Mouse (Mus musculus): Measurements from ENCODE around the gene Ppp2r5c. TPM values are rescaled to one million over a fixed set of nuclear protein-coding genes. Genes with fewer than 3 reads are reported as not detected.

The Ppp2r5c gene
- polyA plus RNA-seq, 1 experiment from 2014 or later, result 156 TPM

DNA sequence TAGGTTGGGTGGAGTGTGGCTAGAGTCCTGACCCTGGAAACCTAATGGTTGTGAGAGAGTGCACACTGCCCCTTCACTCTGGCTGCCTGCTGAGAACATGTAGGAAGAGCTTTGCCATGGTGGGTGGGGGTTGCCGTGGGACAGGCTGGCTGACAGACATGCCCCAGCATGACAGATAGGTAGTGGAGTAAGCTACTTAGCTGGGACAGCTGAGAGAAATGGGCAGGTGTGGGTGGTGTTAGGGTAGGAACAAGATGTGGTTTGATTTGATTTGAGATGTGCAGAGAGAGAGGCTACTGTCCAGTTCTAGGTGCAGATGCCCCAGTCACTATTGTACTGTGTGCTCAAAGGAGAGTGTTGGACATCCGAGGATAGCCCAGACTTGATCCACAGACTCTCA lies 86.2 kb downstream of the Ppp2r5c start:
- 77% methylated on average over 2 of the region's 2 CpGs for WGBS
- Histone ChIP-seq H3K9ac (ENCODE audit: low read length) (no peak overlapping the region), H3K36me3 (ENCODE audit: control insufficient read depth, insufficient read depth, low read length) (0 out of 2 replicates have a peak, but pooled peaks cover 6% of the 10 kb centered on the region), H3K9me3 (ENCODE audit: control insufficient read depth, low read length) (no peaks in the 10 kb centered on the region), H3K4me2 (ENCODE audit: low read depth, low read length) (no peak overlapping the region), H3K4me1 (replicated peaks; ENCODE audit: control insufficient read depth, insufficient read depth, low read length) (no peaks in the 10 kb centered on the region), H3K27ac (ENCODE audit: low read length) (no peak overlapping the region), H3K27me3 (ENCODE audit: control insufficient read depth, insufficient read depth, low read depth, low read length) (no peaks in the 10 kb centered on the region), H3K4me3 (ENCODE audit: low read length) (no peak overlapping the region)
- no peak for ATAC-seq (ENCODE audit: low read depth)

- Histone ChIP-seq H3K9ac (ENCODE audit: low read length) (no peak overlapping the region), H3K4me2 (ENCODE audit: low read depth, low read length) (no peak overlapping the region), H3K36me3 (ENCODE audit: control insufficient read depth, insufficient read depth, low read length) (0 out of 2 replicates have a peak, but pooled peaks cover 6% of the 10 kb centered on the region), H3K27ac (ENCODE audit: low read length) (no peak overlapping the region), H3K27me3 (ENCODE audit: control insufficient read depth, insufficient read depth, low read depth, low read length) (no peaks in the 10 kb centered on the region), H3K4me1 (replicated peaks; ENCODE audit: control insufficient read depth, insufficient read depth, low read length) (no peaks in the 10 kb centered on the region), H3K9me3 (ENCODE audit: control insufficient read depth, low read length) (no peaks in the 10 kb centered on the region), H3K4me3 (ENCODE audit: low read length) (no peak overlapping the region)
- no peak for ATAC-seq (ENCODE audit: low read depth)
- 86% methylated on average over 3 of the region's 3 CpGs for WGBS
These were observed 86.9 kb downstream of the Ppp2r5c start for GRCm38 (mm10) chr12:110533832-110534231.

DNA sequence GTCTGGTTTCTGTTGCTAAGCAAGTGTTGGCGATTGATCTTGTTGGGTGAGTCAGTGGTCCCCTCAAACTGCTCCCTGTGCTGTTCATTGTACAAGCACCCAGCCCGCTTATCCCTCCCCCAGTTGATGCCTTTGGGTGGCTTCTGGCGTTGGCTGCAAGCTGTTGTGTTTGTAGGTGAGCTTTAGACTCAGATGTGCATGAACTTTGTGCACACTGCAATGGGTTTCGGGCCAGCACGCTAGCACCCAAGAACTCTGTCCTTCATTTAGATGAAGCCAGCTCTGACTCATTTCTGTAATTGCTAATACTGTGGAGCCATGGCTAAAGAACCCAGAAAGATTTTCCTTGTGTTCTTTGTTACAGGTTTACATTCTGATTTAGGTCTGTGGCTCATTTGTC lies 88.4 kb downstream of the Ppp2r5c start:
- ATAC-seq (ENCODE audit: low read depth), result no peak
- H3K9ac ChIP-seq (ENCODE audit: low read length), result no peak overlapping the region
- H3K27ac ChIP-seq (ENCODE audit: low read length), result no peak overlapping the region
- H3K27me3 ChIP-seq (ENCODE audit: control insufficient read depth, insufficient read depth, low read depth, low read length), result no peaks in the 10 kb centered on the region
- H3K4me3 ChIP-seq (ENCODE audit: low read length), result no peak overlapping the region
- no peaks in the 10 kb centered on the region for H3K9me3 ChIP-seq (ENCODE audit: control insufficient read depth, low read length)
- 0 out of 2 replicates have a peak, but pooled peaks cover 3% of the 10 kb centered on the region for H3K36me3 ChIP-seq (ENCODE audit: control insufficient read depth, insufficient read depth, low read length)
- H3K4me2 ChIP-seq (ENCODE audit: low read depth, low read length), result no peak overlapping the region
- WGBS, result 90% methylated on average over 5 of the region's 5 CpGs
- no peaks in the 10 kb centered on the region for H3K4me1 ChIP-seq (replicated peaks; ENCODE audit: control insufficient read depth, insufficient read depth, low read length)

DNA sequence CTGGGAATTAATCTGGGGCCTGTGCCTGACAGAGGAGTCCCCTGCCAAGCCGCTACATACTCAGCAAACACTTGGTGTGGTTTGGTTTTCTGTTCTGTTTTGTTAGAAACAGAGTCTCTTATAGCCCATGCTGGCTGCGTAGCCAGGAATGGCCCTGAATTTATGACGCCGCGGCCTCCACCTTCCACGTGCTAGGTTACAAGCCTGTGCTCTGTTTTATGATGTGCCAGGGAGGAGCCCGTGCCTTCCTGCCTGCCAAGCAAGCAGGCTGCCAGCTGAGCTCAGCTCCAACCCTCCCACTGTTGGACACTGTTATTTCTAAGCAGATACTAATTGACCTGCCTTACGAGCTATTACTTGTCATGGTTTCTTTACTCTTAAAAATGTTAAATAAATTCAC lies 90.8 kb downstream of the Ppp2r5c start:
- H3K4me2 ChIP-seq (ENCODE audit: low read depth, low read length), result no peak overlapping the region
- no peaks in the 10 kb centered on the region for H3K9me3 ChIP-seq (ENCODE audit: control insufficient read depth, low read length)
- no peaks in the 10 kb centered on the region for H3K27me3 ChIP-seq (ENCODE audit: control insufficient read depth, insufficient read depth, low read depth, low read length)
- no peak for ATAC-seq (ENCODE audit: low read depth)
- H3K4me1 ChIP-seq (replicated peaks; ENCODE audit: control insufficient read depth, insufficient read depth, low read length), result no peaks in the 10 kb centered on the region
- no peak overlapping the region for H3K27ac ChIP-seq (ENCODE audit: low read length)
- H3K36me3 ChIP-seq (ENCODE audit: control insufficient read depth, insufficient read depth, low read length), result no peaks in the 10 kb centered on the region; the same call in 1 of the 2 replicates
- no peak overlapping the region for H3K4me3 ChIP-seq (ENCODE audit: low read length)
- H3K9ac ChIP-seq (ENCODE audit: low read length), result no peak overlapping the region
- 80% methylated on average over 8 of the region's 8 CpGs for WGBS

- Histone ChIP-seq H3K27ac (ENCODE audit: low read length) (no peak overlapping the region), H3K9me3 (ENCODE audit: control insufficient read depth, low read length) (no peaks in the 10 kb centered on the region), H3K4me3 (ENCODE audit: low read length) (no peak overlapping the region), H3K9ac (ENCODE audit: low read length) (no peak overlapping the region), H3K36me3 (ENCODE audit: control insufficient read depth, insufficient read depth, low read length) (no peaks in the 10 kb centered on the region; the same call in 1 of the 2 replicates), H3K4me1 (replicated peaks; ENCODE audit: control insufficient read depth, insufficient read depth, low read length) (no peaks in the 10 kb centered on the region), H3K27me3 (ENCODE audit: control insufficient read depth, insufficient read depth, low read depth, low read length) (no peaks in the 10 kb centered on the region), H3K4me2 (ENCODE audit: low read depth, low read length) (no peak overlapping the region)
- no peak for ATAC-seq (ENCODE audit: low read depth)
- 87% methylated on average over 10 of the region's 10 CpGs for WGBS
These were observed 92.4 kb downstream of the Ppp2r5c start for GRCm38 (mm10) chr12:110539346-110539745.

- Histone ChIP-seq H3K9me3 (ENCODE audit: control insufficient read depth, low read length) (no peaks in the 10 kb centered on the region), H3K4me2 (ENCODE audit: low read depth, low read length) (no peak overlapping the region), H3K9ac (ENCODE audit: low read length) (no peak overlapping the region), H3K4me1 (replicated peaks; ENCODE audit: control insufficient read depth, insufficient read depth, low read length) (no peaks in the 10 kb centered on the region), H3K4me3 (ENCODE audit: low read length) (no peak overlapping the region), H3K36me3 (ENCODE audit: control insufficient read depth, insufficient read depth, low read length) (no peaks in the 10 kb centered on the region; the same call in 1 of the 2 replicates), H3K27ac (ENCODE audit: low read length) (no peak overlapping the region), H3K27me3 (ENCODE audit: control insufficient read depth, insufficient read depth, low read depth, low read length) (no peaks in the 10 kb centered on the region)
- ATAC-seq (ENCODE audit: low read depth), result no peak
- WGBS, result 87% methylated on average over 9 of the region's 9 CpGs
These were observed 92.9 kb downstream of the Ppp2r5c start for GRCm38 (mm10) chr12:110539798-110540197.

GRCm38 (mm10) chr12:110540273-110540672 lies 93.4 kb downstream of the Ppp2r5c start:
- H3K4me2 ChIP-seq (ENCODE audit: low read depth, low read length), result no peak overlapping the region
- H3K4me3 ChIP-seq (ENCODE audit: low read length), result no peak overlapping the region
- H3K4me1 ChIP-seq (replicated peaks; ENCODE audit: control insufficient read depth, insufficient read depth, low read length), result no peaks in the 10 kb centered on the region
- no peak overlapping the region for H3K9ac ChIP-seq (ENCODE audit: low read length)
- ATAC-seq (ENCODE audit: low read depth), result no peak
- no peak overlapping the region for H3K27ac ChIP-seq (ENCODE audit: low read length)
- 83% methylated on average over 8 of the region's 8 CpGs for WGBS
- H3K36me3 ChIP-seq (ENCODE audit: control insufficient read depth, insufficient read depth, low read length), result no peaks in the 10 kb centered on the region; the same call in 1 of the 2 replicates
- no peaks in the 10 kb centered on the region for H3K9me3 ChIP-seq (ENCODE audit: control insufficient read depth, low read length)
- H3K27me3 ChIP-seq (ENCODE audit: control insufficient read depth, insufficient read depth, low read depth, low read length), result no peaks in the 10 kb centered on the region

DNA sequence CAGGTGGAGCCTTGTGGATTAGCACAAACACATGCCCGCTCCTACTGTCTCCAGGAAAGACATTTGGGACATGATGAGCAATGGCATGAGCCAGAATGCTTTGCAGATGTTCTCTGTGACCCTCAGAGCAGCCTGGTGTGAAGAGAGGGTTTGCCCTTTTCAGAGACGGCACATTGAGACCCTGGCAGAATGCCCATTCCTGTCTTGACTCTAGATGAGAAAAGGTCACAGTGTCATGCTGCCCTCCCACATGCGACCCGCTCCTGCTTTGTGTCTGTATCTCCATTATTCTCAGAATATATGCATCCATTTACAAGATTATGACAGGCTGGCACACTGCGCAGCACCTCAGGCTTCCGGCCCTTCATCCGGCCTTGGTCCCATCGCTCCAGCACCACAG lies 94.1 kb downstream of the Ppp2r5c start:
- no peaks in the 10 kb centered on the region; the same call in none of the 2 replicates for H3K36me3 ChIP-seq (ENCODE audit: control insufficient read depth, insufficient read depth, low read length)
- no peak for ATAC-seq (ENCODE audit: low read depth)
- no peak overlapping the region for H3K9ac ChIP-seq (ENCODE audit: low read length)
- no peak overlapping the region for H3K4me2 ChIP-seq (ENCODE audit: low read depth, low read length)
- 81% methylated on average over 8 of the region's 8 CpGs for WGBS
- no peak overlapping the region for H3K4me3 ChIP-seq (ENCODE audit: low read length)
- no peaks in the 10 kb centered on the region for H3K9me3 ChIP-seq (ENCODE audit: control insufficient read depth, low read length)
- H3K4me1 ChIP-seq (replicated peaks; ENCODE audit: control insufficient read depth, insufficient read depth, low read length), result no peaks in the 10 kb centered on the region
- H3K27ac ChIP-seq (ENCODE audit: low read length), result no peak overlapping the region
- no peaks in the 10 kb centered on the region for H3K27me3 ChIP-seq (ENCODE audit: control insufficient read depth, insufficient read depth, low read depth, low read length)

DNA sequence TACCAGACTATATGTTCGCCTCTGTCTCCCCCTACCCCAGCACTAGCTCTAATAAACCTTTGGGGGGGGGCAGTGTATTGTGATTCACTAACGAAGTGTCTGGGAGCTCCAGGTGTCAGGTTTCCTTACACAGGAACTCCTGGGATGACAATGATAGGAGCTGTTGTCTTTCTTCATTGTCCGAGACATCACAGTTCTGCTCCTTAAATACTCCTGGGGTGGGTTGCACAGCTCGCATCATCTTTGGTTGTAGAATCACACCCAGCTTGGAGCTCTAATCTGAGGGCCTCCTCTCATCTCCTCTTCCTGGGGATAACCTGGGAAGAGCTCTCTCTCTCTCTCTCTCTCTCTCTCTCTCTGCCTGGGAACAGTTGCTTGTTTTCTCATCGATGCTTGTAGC lies 94.6 kb downstream of the Ppp2r5c start:
- Histone ChIP-seq H3K4me2 (ENCODE audit: low read depth, low read length) (no peak overlapping the region), H3K27ac (ENCODE audit: low read length) (no peak overlapping the region), H3K4me1 (replicated peaks; ENCODE audit: control insufficient read depth, insufficient read depth, low read length) (no peaks in the 10 kb centered on the region), H3K9me3 (ENCODE audit: control insufficient read depth, low read length) (no peaks in the 10 kb centered on the region), H3K9ac (ENCODE audit: low read length) (no peak overlapping the region), H3K4me3 (ENCODE audit: low read length) (no peak overlapping the region), H3K36me3 (ENCODE audit: control insufficient read depth, insufficient read depth, low read length) (peaks cover 4% of the 10 kb centered on the region), H3K27me3 (ENCODE audit: control insufficient read depth, insufficient read depth, low read depth, low read length) (no peaks in the 10 kb centered on the region)
- WGBS, result 88% methylated on average over 5 of the region's 5 CpGs
- no peak for ATAC-seq (ENCODE audit: low read depth)
